Mouse (Mus musculus): ENCODE measurements around the gene Gm48552.

- no peak for TF ChIP-seq CTCF (conservative IDR thresholded peaks at IDR 0.05; ENCODE audit: insufficient read depth, insufficient read length, low read depth, low read length)
- no peak for TF ChIP-seq POLR2A (IDR thresholded peaks at IDR 0.05; ENCODE audit: low read depth, low read length)
Measured at GRCm38 (mm10) chr10:81354738-81355477, 33.9 kb upstream of the Gm48552 start.

Measured in kidney, adult 2 months (tissue).